Mouse (Mus musculus) forebrain, embryonic 11.5 days (tissue): Measurements from ENCODE around the gene Mrps18a. TPM values are rescaled to one million over a fixed set of nuclear protein-coding genes. Genes with fewer than 3 reads are reported as not detected.
A peak's percentile ranks its signal among the peaks of the same experiment; 100 is the strongest.

Experiments
- ATAC-seq: fragments of 200-750 bp; cut with Nextera tagmentation; replicated peaks from 2 replicates; pipeline ENCODE4 v1.8.0; 2017; ENCODE audit warnings: moderate TSS enrichment; ENCODE audit not compliant: low FRiP score
- DNase-seq: peaks from one replicate; pipeline ENCODE4 v3.0.0-alpha.2; 2017; ENCODE audit warnings: low spot score
- H3K27ac ChIP-seq: fragments of 300-500 bp; sonication (generic); 2 replicates; pipeline ENCODE4 v1.5.1; 2014; ENCODE audit warnings: low read depth, low read length
- H3K27me3 ChIP-seq: fragments of 300-500 bp; sonication (generic); 2 replicates; pipeline ENCODE4 v1.6.1; 2014; ENCODE audit warnings: mild to moderate bottlenecking, low read length, mixed read lengths; ENCODE audit not compliant: control insufficient read depth, insufficient read depth
- H3K36me3 ChIP-seq: fragments of 300-500 bp; sonication (generic); 2 replicates; pipeline ENCODE4 v1.6.1; 2014; ENCODE audit warnings: mild to moderate bottlenecking, low read length, moderate library complexity, mixed read lengths; ENCODE audit not compliant: control insufficient read depth, insufficient read depth
- H3K4me1 ChIP-seq: fragments of 300-500 bp; sonication (generic); replicated peaks from 2 replicates; pipeline ENCODE4 v1.6.1; 2014; ENCODE audit warnings: low read length, mixed read lengths; ENCODE audit not compliant: control insufficient read depth, insufficient read depth
- H3K4me2 ChIP-seq: fragments of 300-500 bp; sonication (generic); 2 replicates; pipeline ENCODE4 v1.6.1; 2014; ENCODE audit warnings: low read depth, mild to moderate bottlenecking, low read length, moderate library complexity, mixed read lengths; ENCODE audit not compliant: severe bottlenecking
- H3K4me3 ChIP-seq: fragments of 300-500 bp; sonication (generic); 2 replicates; pipeline ENCODE4 v1.5.1; 2014; ENCODE audit warnings: low read depth, low read length
- H3K9ac ChIP-seq: fragments of 300-500 bp; sonication (generic); 2 replicates; pipeline ENCODE4 v1.6.1; 2014; ENCODE audit warnings: low read length
- H3K9me3 ChIP-seq: fragments of 300-500 bp; sonication (generic); 2 replicates; pipeline ENCODE4 v1.6.1; 2016; ENCODE audit warnings: low read length, mixed read lengths; ENCODE audit not compliant: control insufficient read depth
- WGBS: fragments of 180-500 bp; shearing (Covaris S2); extraction: QIAGEN DNeasy Blood & Tissue Kit; methylation state at CpG from one replicate; pipeline ENCODE4 v1.1.7; 2014; 5-methylcytosine and 5-hydroxymethylcytosine counted together
- polyA plus RNA-seq: library from polyadenylated mRNA; unstranded; fragments of >200 nt; fragmentation: Nextera tagmentation; extraction: Ambion mirVana; gene quantifications from 2 replicates; pipeline ENCODE4 v1.2.1, GENCODE M21; 2014

Gene Mrps18a
- polyA plus RNA-seq, 1 experiment from 2014 or later, result 119 TPM

DNA sequence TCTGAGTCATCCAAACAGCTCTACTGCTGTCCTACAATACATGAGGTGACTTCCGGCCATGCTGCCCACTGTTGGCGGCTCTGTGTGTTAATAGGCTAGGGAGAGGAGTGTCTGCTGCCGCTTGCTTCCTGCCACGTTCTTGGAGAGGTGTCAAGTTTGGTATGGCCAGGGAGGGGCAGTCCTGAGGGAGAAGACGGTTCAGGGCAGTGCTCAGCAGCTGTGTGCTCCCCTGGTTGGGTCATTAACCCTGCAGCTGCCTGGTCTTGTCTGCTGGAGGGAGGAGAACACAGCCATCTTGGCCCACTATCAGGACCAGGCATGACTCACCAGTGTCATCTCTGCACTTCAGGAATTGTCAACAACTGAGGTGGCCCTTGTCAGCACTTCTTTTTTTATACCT is 57.5 kb downstream of the Mrps18a start:
- ATAC-seq, result 0 out of 2 replicates have a peak, but pooled peaks have one; percentile 10
- no peak overlapping the region for H3K4me3 ChIP-seq
- 59% methylated on average over 5 of the region's 5 CpGs for WGBS

DNA sequence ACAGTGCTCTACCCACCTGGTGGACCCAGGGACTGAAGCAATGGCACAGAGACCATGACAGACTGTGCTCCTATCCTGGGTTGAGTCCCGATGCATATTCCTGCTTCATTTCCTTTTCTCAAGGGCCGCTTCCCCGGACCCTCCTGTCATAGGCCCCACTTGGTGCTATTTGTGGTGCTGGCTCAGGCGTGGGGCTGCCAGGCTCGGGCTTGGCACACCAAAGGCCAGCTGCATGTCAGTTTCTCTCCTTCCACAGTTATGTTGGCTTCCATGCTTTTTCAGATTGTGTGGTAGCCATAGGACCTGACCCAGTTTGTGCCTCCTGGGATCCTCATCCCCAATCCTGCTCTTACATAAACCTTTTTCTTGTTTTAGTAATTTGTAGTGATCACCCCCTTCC is 58.0 kb downstream of the Mrps18a start:
- H3K9ac ChIP-seq, result no peak overlapping the region
- no peak overlapping the region for H3K4me2 ChIP-seq
- DNase-seq, result no peak
- 93% methylated on average over 5 of the region's 5 CpGs for WGBS
- H3K9me3 ChIP-seq, result no peaks in the 10 kb centered on the region
- no peaks in the 10 kb centered on the region for H3K27me3 ChIP-seq
- H3K4me3 ChIP-seq, result no peak overlapping the region
- ATAC-seq, result no peak
- H3K36me3 ChIP-seq, result peaks cover 14% of the 10 kb centered on the region
- H3K4me1 ChIP-seq, result no peaks in the 10 kb centered on the region
- no peak overlapping the region for H3K27ac ChIP-seq

More for the DNA sequence above, 57.5 kb downstream of the Mrps18a start:
- Histone ChIP-seq H3K36me3 (peaks cover 14% of the 10 kb centered on the region), H3K4me2 (no peak overlapping the region), H3K9me3 (no peaks in the 10 kb centered on the region), H3K9ac (no peak overlapping the region), H3K27ac (no peak overlapping the region), H3K27me3 (no peaks in the 10 kb centered on the region), H3K4me1 (no peaks in the 10 kb centered on the region)
- DNase-seq, result no peak

DNA sequence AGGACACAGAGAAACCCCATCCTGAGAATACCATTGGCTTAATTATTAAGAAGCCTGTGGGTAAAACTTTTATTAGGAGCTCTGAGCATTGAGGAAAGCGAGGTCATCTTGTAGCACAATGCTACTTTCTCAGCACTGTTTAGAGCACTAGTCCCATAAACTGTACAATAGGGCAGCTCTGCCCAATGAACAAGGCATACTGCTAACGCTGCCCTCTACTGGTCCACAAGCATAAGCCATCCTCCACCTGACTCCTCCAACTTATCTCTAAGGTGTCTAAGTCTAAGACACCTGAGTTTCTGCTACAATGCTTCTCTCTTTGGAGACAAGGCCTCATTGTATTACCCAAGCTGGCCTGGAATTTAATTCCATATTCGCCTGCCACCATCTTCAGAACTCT is 59.8 kb downstream of the Mrps18a start:
- DNase-seq (no peak), ATAC-seq (no peak)
- no peaks in the 10 kb centered on the region for H3K4me1 ChIP-seq
- H3K27ac ChIP-seq, result no peak overlapping the region
- 79% methylated on average over 3 of the region's 3 CpGs for WGBS
- H3K27me3 ChIP-seq, result no peaks in the 10 kb centered on the region
- peaks cover 14% of the 10 kb centered on the region for H3K36me3 ChIP-seq
- H3K9ac ChIP-seq, result no peak overlapping the region
- H3K9me3 ChIP-seq, result no peaks in the 10 kb centered on the region
- no peak overlapping the region for H3K4me2 ChIP-seq
- no peak overlapping the region for H3K4me3 ChIP-seq

Other genes with a start within 250 kb of the Mrps18a start
- gene Vegfa, start 78.6 kb upstream of the Mrps18a start, polyA plus RNA-seq, result 2.9 and 3.3 TPM in 2 replicates
- gene Rsph9, start 33.2 kb downstream of the Mrps18a start, polyA plus RNA-seq, result 14.1 and 15.6 TPM in 2 replicates
- gene Mad2l1bp, start 42.6 kb downstream of the Mrps18a start, polyA plus RNA-seq, result 33.7 and 35.4 TPM in 2 replicates
- 28.7 and 32.6 TPM in 2 replicates for gene Gtpbp2, start 50.0 kb downstream of the Mrps18a start, polyA plus RNA-seq
- 14.0 and 14.3 TPM in 2 replicates for gene Polh, start 91.7 kb downstream of the Mrps18a start, polyA plus RNA-seq
- 76.7 and 79.7 TPM in 2 replicates for gene Xpo5, start 91.8 kb downstream of the Mrps18a start, polyA plus RNA-seq
- 111 and 118 TPM in 2 replicates for gene Polr1c, start 137.1 kb downstream of the Mrps18a start, polyA plus RNA-seq
- gene Yipf3, start 137.1 kb downstream of the Mrps18a start, polyA plus RNA-seq, result 57.8 and 75.5 TPM in 2 replicates
- 2.3 and 3.8 TPM in 2 replicates for gene Lrrc73, start 142.5 kb downstream of the Mrps18a start, polyA plus RNA-seq
- gene Tjap1, start 172.0 kb downstream of the Mrps18a start, polyA plus RNA-seq, result 62.6 and 63.4 TPM in 2 replicates
- gene Dlk2, start 186.4 kb downstream of the Mrps18a start, polyA plus RNA-seq, result 1.2 and 1.5 TPM in 2 replicates
- gene Abcc10, start 217.4 kb downstream of the Mrps18a start, polyA plus RNA-seq, result 7.3 and 8.3 TPM in 2 replicates